Comparison of ENCODE assay signal across 17 mouse cellular contexts in genomic region chr7:133859548-133859947, GRCm38 (mm10).
"Had no signal": no experiment of that assay in that cellular context is flagged by ENCODE, and none has a peak within 500 bp of the region (broad histone marks: within the 10 kb centered on the region; RNA-seq: fewer than 3 reads in every experiment).

No protein-coding gene starts in this region.

- H3K36me3 ChIP-seq: neural tube, embryonic 12.5 days; neural tube, embryonic 13.5 days; neural tube, embryonic 15.5 days; stomach, embryonic 15.5 days had no signal

- H3K27ac ChIP-seq: neural tube, embryonic 12.5 days; neural tube, embryonic 13.5 days; neural tube, embryonic 15.5 days; stomach, embryonic 15.5 days; stomach, postnatal 0 days had no signal

- H3K9me3 ChIP-seq: neural tube, embryonic 12.5 days; neural tube, embryonic 13.5 days; neural tube, embryonic 15.5 days; stomach, embryonic 15.5 days had no signal

- H3K27me3 ChIP-seq: neural tube, embryonic 12.5 days; neural tube, embryonic 13.5 days; stomach, embryonic 15.5 days had no signal

- DNase-seq: retina, postnatal 1 day; right cerebral cortex, adult 18-20 months; right cerebral cortex, postnatal 14 days; right cerebral cortex, postnatal 25 days; right cerebral cortex, postnatal 4 days; spleen, adult 18-20 months; thymus, adult 18-20 months; thymus, adult 2 months; thymus, postnatal 14 days; thymus, postnatal 25 days; thymus, postnatal 36 days; thymus, postnatal 4 days had no signal

- H3K4me2 ChIP-seq: neural tube, embryonic 12.5 days; neural tube, embryonic 13.5 days; neural tube, embryonic 15.5 days; stomach, embryonic 15.5 days had no signal

- H3K9ac ChIP-seq: neural tube, embryonic 12.5 days; neural tube, embryonic 13.5 days; neural tube, embryonic 15.5 days; stomach, embryonic 15.5 days had no signal

- H3K4me1 ChIP-seq: neural tube, embryonic 12.5 days; stomach, embryonic 15.5 days had no signal

- H3K4me3 ChIP-seq: neural tube, embryonic 12.5 days; neural tube, embryonic 13.5 days; neural tube, embryonic 15.5 days; stomach, embryonic 15.5 days had no signal
